Mouse (Mus musculus): Measurements from ENCODE around the gene Ubap1l. TPM values are rescaled to one million over a fixed set of nuclear protein-coding genes. Genes with fewer than 3 reads are reported as not detected.

The Ubap1l gene
- polyA plus RNA-seq (2015; fragmentation: Nextera tagmentation; extraction: Ambion mirVana), result not detected in 2 replicates

GRCm38 (mm10) chr9:65360641-65361448 lies at the start of gene Ubap1l:
Gene Ubap1l (plus strand): TSS chr9:65361041.
- no peak within 1 kb of the TSS for H3K4me3 ChIP-seq (ENCODE audit: low read depth, low read length)
- peak within 1 kb of the TSS; percentile 44; the same call in 1 of the 2 replicates for H3K27ac ChIP-seq (ENCODE audit: low read depth)
- no peak within 1 kb of the TSS for H3K9ac ChIP-seq (replicated peaks)
- no peak within 1 kb of the TSS for H3K4me2 ChIP-seq (ENCODE audit: low read depth, low read length)
- TF ChIP-seq EP300 (IDR thresholded peaks at IDR 0.05; ENCODE audit: low read depth) (no peak), CTCF (IDR thresholded peaks at IDR 0.05; ENCODE audit: low read depth) (no peak)
- H3K9me3 ChIP-seq (ENCODE audit: low read length), result no peaks in the 10 kb centered on the region
- H3K36me3 ChIP-seq (replicated peaks; ENCODE audit: insufficient read depth, low read length), result peaks cover 51% of the 10 kb centered on the region
- WGBS (ENCODE audit: insufficient replicate concordance), result 78% methylated on average over 16 of the region's 16 CpGs
- ATAC-seq (0 out of 2 replicates have a peak, but pooled peaks have one; percentile 17), DNase-seq (no peak)
- no peaks in the 10 kb centered on the region for H3K27me3 ChIP-seq (ENCODE audit: insufficient read depth, low read length)
- no peaks in the 10 kb centered on the region for H3K4me1 ChIP-seq (ENCODE audit: insufficient read depth)

- peak; percentile 37 for ATAC-seq
- TF ChIP-seq CTCF (IDR thresholded peaks at IDR 0.05; ENCODE audit: low read depth) (no peak), EP300 (IDR thresholded peaks at IDR 0.05; ENCODE audit: low read depth) (no peak)
- no peak for DNase-seq
Measured at GRCm38 (mm10) chr9:65312669-65313357, 48.0 kb upstream of the Ubap1l start.

DNA sequence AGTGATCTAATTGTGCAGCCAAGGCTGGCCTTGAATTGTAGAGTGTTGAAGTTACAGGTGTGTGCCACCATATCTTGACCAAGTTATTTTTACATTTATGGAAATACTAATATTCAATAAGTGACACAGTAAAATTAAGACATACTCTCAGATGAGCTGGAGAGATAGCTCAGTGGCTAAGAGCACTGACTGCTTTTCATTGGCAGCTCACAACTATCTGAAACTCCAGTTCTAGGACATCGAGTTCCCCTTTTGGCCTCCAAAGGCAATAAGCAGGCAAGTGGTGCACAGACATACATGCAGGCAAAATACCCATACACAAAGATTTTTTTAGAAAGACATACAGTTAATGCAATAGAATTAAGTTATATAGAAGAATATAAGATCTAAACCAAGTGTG lies 47.0 kb upstream of the Ubap1l start:
- WGBS (ENCODE audit: insufficient replicate concordance), result 78% methylated on average over 1 of the region's 1 CpGs
- peaks cover 47% of the 10 kb centered on the region for H3K36me3 ChIP-seq (replicated peaks; ENCODE audit: insufficient read depth, low read length)
- TF ChIP-seq EP300 (IDR thresholded peaks at IDR 0.05; ENCODE audit: low read depth) (no peak), CTCF (IDR thresholded peaks at IDR 0.05; ENCODE audit: low read depth) (no peak)
- no peak overlapping the region for H3K9ac ChIP-seq (replicated peaks)
- ATAC-seq (no peak), DNase-seq (no peak)
- H3K27me3 ChIP-seq (ENCODE audit: insufficient read depth, low read length), result no peaks in the 10 kb centered on the region
- H3K9me3 ChIP-seq (ENCODE audit: low read length), result no peaks in the 10 kb centered on the region
- no peak overlapping the region for H3K4me2 ChIP-seq (ENCODE audit: low read depth, low read length)
- no peak overlapping the region for H3K27ac ChIP-seq (ENCODE audit: low read depth)
- H3K4me3 ChIP-seq (ENCODE audit: low read depth, low read length), result no peak overlapping the region
- 0 out of 2 replicates have a peak, but pooled peaks cover under 1% of the 10 kb centered on the region for H3K4me1 ChIP-seq (ENCODE audit: insufficient read depth)

More at GRCm38 (mm10) chr9:65312669-65313357, 48.0 kb upstream of the Ubap1l start:
- WGBS (ENCODE audit: insufficient replicate concordance), result 95% methylated on average over 4 of the region's 4 CpGs
- Histone ChIP-seq H3K4me2 (ENCODE audit: low read depth, low read length) (no peak overlapping the region), H3K27me3 (ENCODE audit: insufficient read depth, low read length) (no peaks in the 10 kb centered on the region), H3K9me3 (ENCODE audit: low read length) (no peaks in the 10 kb centered on the region), H3K9ac (replicated peaks) (no peak overlapping the region), H3K27ac (ENCODE audit: low read depth) (no peak overlapping the region), H3K4me3 (ENCODE audit: low read depth, low read length) (no peak overlapping the region), H3K36me3 (replicated peaks; ENCODE audit: insufficient read depth, low read length) (peaks cover 52% of the 10 kb centered on the region), H3K4me1 (ENCODE audit: insufficient read depth) (0 out of 2 replicates have a peak, but pooled peaks cover 5% of the 10 kb centered on the region)

GRCm38 (mm10) chr9:65322255-65322900 lies 38.5 kb upstream of the Ubap1l start:
- Histone ChIP-seq H3K9me3 (ENCODE audit: low read length) (no peaks in the 10 kb centered on the region), H3K4me1 (ENCODE audit: insufficient read depth) (no peaks in the 10 kb centered on the region), H3K27ac (ENCODE audit: low read depth) (peak overlapping the region; percentile 44; the same call in 1 of the 2 replicates), H3K9ac (replicated peaks) (no peak overlapping the region), H3K4me3 (ENCODE audit: low read depth, low read length) (no peak overlapping the region), H3K27me3 (ENCODE audit: insufficient read depth, low read length) (no peaks in the 10 kb centered on the region), H3K36me3 (replicated peaks; ENCODE audit: insufficient read depth, low read length) (peaks cover 68% of the 10 kb centered on the region), H3K4me2 (ENCODE audit: low read depth, low read length) (no peak overlapping the region)
- DNase-seq, result no peak
- 76% methylated on average over 11 of the region's 11 CpGs for WGBS (ENCODE audit: insufficient replicate concordance)
- peak; percentile 71 for ATAC-seq
- no peak; the same call in 1 of the 2 replicates for TF ChIP-seq EP300 (IDR thresholded peaks at IDR 0.05; ENCODE audit: low read depth)
- no peak for TF ChIP-seq CTCF (IDR thresholded peaks at IDR 0.05; ENCODE audit: low read depth)

DNA sequence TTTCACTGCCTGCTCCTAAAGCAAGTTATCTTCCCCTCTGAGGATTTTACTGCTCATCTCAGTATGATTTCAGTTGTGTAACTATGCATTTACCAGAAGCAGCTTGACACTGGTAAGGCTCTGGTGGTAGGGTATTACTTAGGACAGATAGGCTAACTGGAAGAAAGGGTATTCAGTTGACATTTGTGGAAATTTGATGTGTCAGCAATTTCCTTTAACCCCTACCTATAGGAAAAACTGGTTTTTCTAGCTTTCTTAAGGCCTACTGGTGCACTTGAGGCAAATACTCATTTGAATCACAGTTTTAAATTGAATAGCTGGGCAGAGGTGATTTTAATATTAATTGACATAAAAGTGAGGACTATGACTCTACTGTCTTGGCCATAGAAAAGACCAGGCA lies 34.9 kb upstream of the Ubap1l start:
- H3K27ac ChIP-seq (ENCODE audit: low read depth), result no peak overlapping the region
- no peak overlapping the region for H3K4me3 ChIP-seq (ENCODE audit: low read depth, low read length)
- no peak for DNase-seq
- H3K36me3 ChIP-seq (replicated peaks; ENCODE audit: insufficient read depth, low read length), result peaks cover 79% of the 10 kb centered on the region
- H3K9me3 ChIP-seq (ENCODE audit: low read length), result no peaks in the 10 kb centered on the region
- no peaks in the 10 kb centered on the region for H3K4me1 ChIP-seq (ENCODE audit: insufficient read depth)
- no peak for ATAC-seq
- H3K27me3 ChIP-seq (ENCODE audit: insufficient read depth, low read length), result no peaks in the 10 kb centered on the region
- TF ChIP-seq CTCF (IDR thresholded peaks at IDR 0.05; ENCODE audit: low read depth) (no peak), EP300 (IDR thresholded peaks at IDR 0.05; ENCODE audit: low read depth) (no peak)
- H3K9ac ChIP-seq (replicated peaks), result no peak overlapping the region
- no peak overlapping the region for H3K4me2 ChIP-seq (ENCODE audit: low read depth, low read length)

DNA sequence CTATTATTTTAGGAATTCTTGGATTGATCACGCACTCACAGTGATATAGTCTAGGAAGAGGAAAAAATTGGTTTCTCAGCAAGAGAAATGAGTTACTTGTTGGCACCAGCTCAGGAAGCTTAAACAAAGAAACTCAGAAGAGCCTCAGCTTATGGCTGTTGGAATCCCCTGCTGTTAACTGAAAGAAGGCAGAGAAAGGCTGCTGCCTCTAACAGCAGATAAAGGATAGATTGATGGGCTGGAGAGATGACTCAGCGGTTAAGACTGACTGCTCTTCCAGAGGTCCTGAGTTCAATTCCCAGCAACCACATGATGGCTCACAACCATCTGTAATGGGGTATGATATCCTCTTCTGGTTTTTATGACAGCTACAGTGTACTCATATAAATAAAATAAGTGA lies 33.5 kb upstream of the Ubap1l start:
- TF ChIP-seq EP300 (IDR thresholded peaks at IDR 0.05; ENCODE audit: low read depth) (no peak), CTCF (IDR thresholded peaks at IDR 0.05; ENCODE audit: low read depth) (no peak)
- no peak overlapping the region for H3K4me3 ChIP-seq (ENCODE audit: low read depth, low read length)
- H3K9ac ChIP-seq (replicated peaks), result no peak overlapping the region
- no peaks in the 10 kb centered on the region for H3K27me3 ChIP-seq (ENCODE audit: insufficient read depth, low read length)
- no peak overlapping the region for H3K27ac ChIP-seq (ENCODE audit: low read depth)
- no peaks in the 10 kb centered on the region for H3K4me1 ChIP-seq (ENCODE audit: insufficient read depth)
- no peak overlapping the region for H3K4me2 ChIP-seq (ENCODE audit: low read depth, low read length)
- H3K9me3 ChIP-seq (ENCODE audit: low read length), result no peaks in the 10 kb centered on the region
- DNase-seq, result no peak
- WGBS (ENCODE audit: insufficient replicate concordance), result 93% methylated on average over 2 of the region's 2 CpGs
- ATAC-seq, result no peak
- H3K36me3 ChIP-seq (replicated peaks; ENCODE audit: insufficient read depth, low read length), result peaks cover 77% of the 10 kb centered on the region
